Mouse (Mus musculus) hindbrain, embryonic 12.5 days (tissue): ENCODE results near the gene Olfr275. TPM values are rescaled to one million over a fixed set of nuclear protein-coding genes. Genes with fewer than 3 reads are reported as not detected.
"Not testable (repeated sequence)": the region's sequence is repeated elsewhere in the genome, so short reads cannot be mapped to it uniquely, and the experiment has no call there.

Experiments
- ATAC-seq: fragments of 200-750 bp; cut with Nextera tagmentation; 2 replicates; pipeline ENCODE4 v1.8.0; 2017; ENCODE audit warnings: moderate TSS enrichment; ENCODE audit not compliant: low FRiP score
- H3K27ac ChIP-seq: fragments of 300-500 bp; sonication (generic); 2 replicates; pipeline ENCODE4 v1.5.1; 2016; ENCODE audit warnings: mild to moderate bottlenecking
- H3K27me3 ChIP-seq: fragments of 300-500 bp; sonication (generic); 2 replicates; pipeline ENCODE4 v1.6.1; 2016; ENCODE audit warnings: mild to moderate bottlenecking
- H3K36me3 ChIP-seq: fragments of 300-500 bp; sonication (generic); 2 replicates; pipeline ENCODE4 v1.6.1; 2016; ENCODE audit warnings: mild to moderate bottlenecking
- H3K4me1 ChIP-seq: fragments of 300-500 bp; sonication (generic); 2 replicates; pipeline ENCODE4 v1.6.1; 2016
- H3K4me2 ChIP-seq: fragments of 300-500 bp; sonication (generic); replicated peaks from 2 replicates; pipeline ENCODE4 v1.6.1; 2016; ENCODE audit warnings: mild to moderate bottlenecking
- H3K4me3 ChIP-seq: fragments of 300-500 bp; sonication (generic); 2 replicates; pipeline ENCODE4 v1.5.1; 2016; ENCODE audit warnings: mild to moderate bottlenecking
- H3K9ac ChIP-seq: fragments of 300-500 bp; sonication (generic); 2 replicates; pipeline ENCODE4 v1.6.1; 2016; ENCODE audit warnings: mild to moderate bottlenecking, moderate library complexity
- H3K9me3 ChIP-seq: fragments of 300-500 bp; sonication (generic); replicated peaks from 2 replicates; pipeline ENCODE4 v1.6.1; 2016; ENCODE audit warnings: mild to moderate bottlenecking
- WGBS: fragments of 180-500 bp; shearing (Covaris S2); methylation state at CpG from one replicate; pipeline ENCODE4 v1.1.7; 2016; 5-methylcytosine and 5-hydroxymethylcytosine counted together
- polyA plus RNA-seq: library from polyadenylated mRNA; unstranded; fragments of >200 nt; fragmentation: Nextera tagmentation; extraction: Ambion mirVana; gene quantifications from 2 replicates; pipeline ENCODE4 v1.2.1, GENCODE M21; 2016

The Olfr275 gene
- not detected in 2 replicates for polyA plus RNA-seq

GRCm38 (mm10) chr4:52814304-52814703 is at the start of gene Olfr275:
Olfr275 (plus strand) TSS chr4:52814604.
- ATAC-seq = no peak
- Histone ChIP-seq H3K27me3 (no peaks in the 10 kb centered on the region), H3K4me1 (no peaks in the 10 kb centered on the region), H3K9ac (no peak within 1 kb of the TSS), H3K4me2 (no peak within 1 kb of the TSS), H3K36me3 (no peaks in the 10 kb centered on the region), H3K27ac (no peak within 1 kb of the TSS), H3K4me3 (no peak within 1 kb of the TSS), H3K9me3 (no peaks in the 10 kb centered on the region)
- WGBS = 91% methylated on average over 2 of the region's 2 CpGs

- WGBS = 81% methylated on average over 6 of the region's 6 CpGs
- ATAC-seq = no peak
- Histone ChIP-seq H3K27me3 (no peaks in the 10 kb centered on the region), H3K4me3 (no peak overlapping the region), H3K9me3 (no peaks in the 10 kb centered on the region), H3K36me3 (no peaks in the 10 kb centered on the region), H3K9ac (no peak overlapping the region), H3K4me2 (no peak overlapping the region), H3K4me1 (no peaks in the 10 kb centered on the region), H3K27ac (no peak overlapping the region)
Measured at GRCm38 (mm10) chr4:52765612-52766011, 48.8 kb upstream of the Olfr275 start.

- Histone ChIP-seq H3K9me3 (no peaks in the 10 kb centered on the region), H3K4me2 (no peak overlapping the region), H3K4me1 (no peaks in the 10 kb centered on the region), H3K4me3 (no peak overlapping the region), H3K36me3 (no peaks in the 10 kb centered on the region), H3K27me3 (no peaks in the 10 kb centered on the region), H3K27ac (no peak overlapping the region), H3K9ac (no peak overlapping the region)
- WGBS = 82% methylated on average over 5 of the region's 5 CpGs
- ATAC-seq = no peak
Measured at GRCm38 (mm10) chr4:52772186-52772585, 42.2 kb upstream of the Olfr275 start.

- Histone ChIP-seq H3K4me1 (no peaks in the 10 kb centered on the region), H3K27me3 (no peaks in the 10 kb centered on the region), H3K9ac (no peak overlapping the region), H3K9me3 (no peaks in the 10 kb centered on the region), H3K27ac (no peak overlapping the region), H3K4me3 (no peak overlapping the region), H3K36me3 (no peaks in the 10 kb centered on the region), H3K4me2 (no peak overlapping the region)
- 82% methylated on average over 3 of the region's 3 CpGs for WGBS
- no peak for ATAC-seq
Measured at GRCm38 (mm10) chr4:52800013-52800412, 14.4 kb upstream of the Olfr275 start.

- H3K36me3 ChIP-seq = no peaks in the 10 kb centered on the region
- H3K9ac ChIP-seq = no peak overlapping the region
- no peak overlapping the region for H3K4me2 ChIP-seq
- no peak for ATAC-seq
- H3K9me3 ChIP-seq = no peaks in the 10 kb centered on the region
- H3K4me3 ChIP-seq = no peak overlapping the region
- 49% methylated on average over 2 of the region's 2 CpGs for WGBS
- no peaks in the 10 kb centered on the region for H3K4me1 ChIP-seq
- H3K27me3 ChIP-seq = no peaks in the 10 kb centered on the region
- H3K27ac ChIP-seq = no peak overlapping the region
Measured at GRCm38 (mm10) chr4:52811871-52812270, 2.5 kb upstream of the Olfr275 start.

GRCm38 (mm10) chr4:52821375-52821774 is 7.0 kb downstream of the Olfr275 start:
- no peaks in the 10 kb centered on the region for H3K4me1 ChIP-seq
- H3K9ac ChIP-seq = no peak overlapping the region
- no peak overlapping the region for H3K4me2 ChIP-seq
- H3K4me3 ChIP-seq = no peak overlapping the region
- H3K9me3 ChIP-seq = 0 out of 2 replicates have a peak, but pooled peaks cover 3% of the 10 kb centered on the region
- no peaks in the 10 kb centered on the region for H3K27me3 ChIP-seq
- no peaks in the 10 kb centered on the region for H3K36me3 ChIP-seq
- ATAC-seq = no peak
- H3K27ac ChIP-seq = no peak overlapping the region
- 94% methylated on average over 11 of the region's 11 CpGs for WGBS

GRCm38 (mm10) chr4:52845411-52845810 is 31.0 kb downstream of the Olfr275 start:
- WGBS = 45% methylated on average over 1 of the region's 1 CpGs
- not testable (repeated sequence) for H3K4me2 ChIP-seq, H3K27me3 ChIP-seq, H3K27ac ChIP-seq, H3K4me3 ChIP-seq, ATAC-seq, H3K4me1 ChIP-seq, H3K36me3 ChIP-seq, H3K9me3 ChIP-seq, H3K9ac ChIP-seq

- Histone ChIP-seq H3K9me3 (no peaks in the 10 kb centered on the region), H3K36me3 (no peaks in the 10 kb centered on the region), H3K4me2 (no peak overlapping the region), H3K27me3 (no peaks in the 10 kb centered on the region), H3K27ac (no peak overlapping the region), H3K9ac (no peak overlapping the region), H3K4me3 (no peak overlapping the region), H3K4me1 (no peaks in the 10 kb centered on the region)
- WGBS = 61% methylated on average over 4 of the region's 4 CpGs
- ATAC-seq = no peak
Measured at GRCm38 (mm10) chr4:52849039-52849635, 34.7 kb downstream of the Olfr275 start.

GRCm38 (mm10) chr4:52849672-52850071 is 35.3 kb downstream of the Olfr275 start:
- ATAC-seq = no peak
- H3K4me1 ChIP-seq = no peaks in the 10 kb centered on the region
- H3K4me3 ChIP-seq = no peak overlapping the region
- H3K36me3 ChIP-seq = no peaks in the 10 kb centered on the region
- no peak overlapping the region for H3K4me2 ChIP-seq
- H3K27me3 ChIP-seq = no peaks in the 10 kb centered on the region
- no peak overlapping the region for H3K27ac ChIP-seq
- WGBS = 90% methylated on average over 5 of the region's 5 CpGs
- no peaks in the 10 kb centered on the region for H3K9me3 ChIP-seq
- no peak overlapping the region for H3K9ac ChIP-seq

- H3K27me3 ChIP-seq = no peaks in the 10 kb centered on the region
- ATAC-seq = no peak
- no peaks in the 10 kb centered on the region for H3K9me3 ChIP-seq
- H3K4me1 ChIP-seq = no peaks in the 10 kb centered on the region
- no peaks in the 10 kb centered on the region for H3K36me3 ChIP-seq
- H3K9ac ChIP-seq = no peak within 1 kb of the TSS
- WGBS = 80% methylated on average over 1 of the region's 1 CpGs
- H3K4me3 ChIP-seq = no peak within 1 kb of the TSS
- H3K27ac ChIP-seq = no peak within 1 kb of the TSS
- no peak within 1 kb of the TSS for H3K4me2 ChIP-seq
Measured at GRCm38 (mm10) chr4:52859136-52859535, 44.7 kb downstream of the Olfr275 start, which contains the start of gene Olfr273. Olfr273 (minus strand) TSS chr4:52859236.

GRCm38 (mm10) chr4:52864156-52864555 is 49.8 kb downstream of the Olfr275 start:
- no peaks in the 10 kb centered on the region for H3K9me3 ChIP-seq
- H3K4me2 ChIP-seq = no peak overlapping the region
- no peaks in the 10 kb centered on the region for H3K27me3 ChIP-seq
- 91% methylated on average over 9 of the region's 9 CpGs for WGBS
- H3K27ac ChIP-seq = no peak overlapping the region
- no peaks in the 10 kb centered on the region for H3K36me3 ChIP-seq
- H3K4me1 ChIP-seq = no peaks in the 10 kb centered on the region
- no peak overlapping the region for H3K4me3 ChIP-seq
- no peak for ATAC-seq
- H3K9ac ChIP-seq = no peak overlapping the region
